Mouse (Mus musculus): ENCODE data around the gene Gse1.
"Not testable (repeated sequence)": the region's sequence is repeated elsewhere in the genome, so short reads cannot be mapped to it uniquely, and the experiment has no call there.

Gene Gse1

DNA sequence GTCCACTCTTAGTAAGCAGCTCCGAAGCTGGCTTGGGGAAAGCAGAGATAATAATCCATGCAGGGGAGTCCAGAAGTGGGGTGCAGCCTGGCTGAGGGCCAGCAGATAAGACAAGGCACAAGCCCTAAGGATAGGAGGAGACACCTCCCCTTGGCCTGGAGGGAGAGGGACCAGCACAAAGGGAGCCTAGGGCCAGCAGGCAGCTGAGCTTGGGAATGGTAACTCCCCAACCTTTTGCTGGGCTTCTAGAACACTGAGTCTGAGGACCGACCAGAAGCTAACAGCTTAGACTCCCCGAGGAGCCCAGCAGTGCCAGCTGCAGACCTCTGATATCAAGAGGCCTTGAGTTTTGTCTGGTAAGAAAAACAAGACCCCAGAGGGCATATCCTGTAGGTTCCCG is 115.9 kb downstream of the Gse1 start:
- no peak for DNase-seq (ENCODE audit: low read depth, low spot score)

- DNase-seq (ENCODE audit: low read depth, low spot score), result no peak
Observed at GRCm38 (mm10) chr8:120344583-120344982, 116.3 kb downstream of the Gse1 start.

- DNase-seq (ENCODE audit: low read depth, low spot score), result no peak
Observed at GRCm38 (mm10) chr8:120347734-120348341, 119.6 kb downstream of the Gse1 start.

DNA sequence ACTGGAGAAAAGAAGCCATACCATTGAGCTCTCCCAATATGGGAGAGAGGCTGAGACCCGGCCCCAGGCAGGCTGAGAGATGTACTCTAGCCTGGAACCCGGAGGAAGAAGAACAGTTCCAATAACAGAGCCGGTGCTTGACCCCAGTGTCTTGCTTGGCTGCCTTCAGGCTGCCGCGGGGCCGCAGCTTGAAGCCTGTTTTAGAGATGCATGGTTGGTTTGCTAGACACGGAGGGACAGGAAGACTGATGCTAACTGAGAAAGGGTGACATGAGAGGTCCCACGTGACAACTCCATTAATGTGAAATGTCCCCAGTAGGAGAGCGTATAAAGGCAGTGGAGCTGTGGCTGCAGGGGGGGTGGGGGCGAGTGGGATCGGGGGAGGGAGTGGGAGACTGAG is 120.7 kb downstream of the Gse1 start:
- no peak for DNase-seq (ENCODE audit: low read depth, low spot score)

GRCm38 (mm10) chr8:120351332-120352071 is 123.2 kb downstream of the Gse1 start:
- no peak for DNase-seq (ENCODE audit: low read depth, low spot score)

GRCm38 (mm10) chr8:120352096-120352495 is 123.8 kb downstream of the Gse1 start:
- DNase-seq (ENCODE audit: low read depth, low spot score), result no peak

GRCm38 (mm10) chr8:120356067-120356466 is 127.8 kb downstream of the Gse1 start:
- no peak for DNase-seq (ENCODE audit: low read depth, low spot score)

- DNase-seq (ENCODE audit: low read depth, low spot score), result no peak
Observed at GRCm38 (mm10) chr8:120357504-120357903, 129.2 kb downstream of the Gse1 start.

- no peak for DNase-seq (ENCODE audit: low read depth, low spot score)
Observed at GRCm38 (mm10) chr8:120361301-120361700, 133.0 kb downstream of the Gse1 start.

DNA sequence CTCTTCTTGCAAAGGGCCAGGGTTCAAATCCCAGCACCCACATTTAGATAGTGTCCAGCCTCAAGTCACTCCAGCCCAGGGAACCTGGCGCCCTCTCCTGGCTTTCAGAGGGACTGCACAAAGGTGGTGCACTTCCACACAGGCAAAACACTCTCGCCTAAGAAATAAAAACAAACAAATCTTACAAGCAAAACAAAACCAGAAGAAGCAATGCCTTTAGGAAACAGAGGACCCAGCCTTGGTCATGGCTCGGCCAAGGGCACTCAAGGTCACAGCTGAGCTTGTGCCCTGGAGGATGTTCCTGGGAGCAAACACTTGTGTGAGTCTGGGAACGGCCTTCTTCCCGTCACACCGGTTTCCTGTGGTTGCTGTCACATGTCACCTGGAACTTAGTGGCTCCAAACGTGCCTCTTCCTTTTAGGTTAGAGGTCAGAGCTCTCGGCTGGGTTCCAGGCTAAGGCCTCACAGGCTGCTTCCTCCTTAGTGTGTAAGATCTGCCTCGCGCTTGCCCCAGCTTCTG is 135.4 kb downstream of the Gse1 start:
- no peak for DNase-seq (ENCODE audit: low read depth, low spot score)

GRCm38 (mm10) chr8:120364093-120364725 is 136.0 kb downstream of the Gse1 start:
- no peak for DNase-seq (ENCODE audit: low read depth, low spot score)

GRCm38 (mm10) chr8:120366840-120367239 is 138.6 kb downstream of the Gse1 start:
- no peak for DNase-seq (ENCODE audit: low read depth, low spot score)

- not testable (repeated sequence) for DNase-seq (ENCODE audit: low read depth, low spot score)
Observed at GRCm38 (mm10) chr8:120368191-120368590, 139.9 kb downstream of the Gse1 start.

DNA sequence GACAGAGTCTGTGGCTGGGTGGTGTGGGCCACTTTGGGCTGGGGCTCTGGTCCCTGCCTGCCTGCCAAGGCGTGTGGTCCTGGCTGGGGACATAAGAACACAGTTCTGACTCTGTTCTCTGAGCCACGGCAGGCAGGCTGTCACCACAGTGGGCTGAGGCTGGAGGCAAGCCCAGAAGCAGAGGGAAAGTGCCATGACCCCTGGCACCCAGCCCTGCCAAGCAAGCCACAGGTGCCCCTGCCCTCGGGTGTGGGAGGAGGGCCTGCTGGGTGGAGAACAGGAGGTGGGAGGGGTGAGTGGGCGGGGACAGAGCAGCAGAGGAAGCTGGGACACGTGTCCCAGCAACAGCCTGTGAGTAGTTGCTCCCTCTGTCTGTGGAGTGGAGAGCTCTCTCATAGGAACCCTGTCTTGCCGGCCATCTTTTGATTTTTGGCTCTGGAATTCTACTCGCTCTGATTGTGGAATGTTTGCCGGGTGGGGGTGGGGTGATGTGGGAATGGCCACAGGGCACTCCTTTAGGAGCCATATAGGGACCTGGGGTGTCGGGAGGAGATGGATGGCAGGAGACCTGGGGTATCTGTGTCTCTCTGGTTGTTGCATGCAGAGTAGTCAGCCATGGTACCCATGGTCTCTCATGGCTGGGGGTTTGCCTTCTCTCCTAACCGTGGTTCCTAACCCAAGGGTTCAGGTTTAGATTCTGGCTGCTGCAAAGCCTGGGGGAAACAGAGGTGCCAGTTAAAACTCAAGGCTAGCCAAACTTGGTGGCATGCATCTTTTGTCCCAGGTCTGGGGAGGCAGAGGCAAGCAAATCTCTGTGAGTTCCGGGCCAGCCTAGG is 140.8 kb downstream of the Gse1 start:
- DNase-seq (ENCODE audit: low read depth, low spot score), result peak; percentile 83

- peak; percentile 61 for DNase-seq (ENCODE audit: low read depth, low spot score)
Observed at GRCm38 (mm10) chr8:120369956-120370355, 141.7 kb downstream of the Gse1 start.

GRCm38 (mm10) chr8:120370461-120370860 is 142.2 kb downstream of the Gse1 start:
- peak; percentile 51 for DNase-seq (ENCODE audit: low read depth, low spot score)

- no peak for DNase-seq (ENCODE audit: low read depth, low spot score)
Observed at GRCm38 (mm10) chr8:120371146-120371545, 142.9 kb downstream of the Gse1 start.

DNA sequence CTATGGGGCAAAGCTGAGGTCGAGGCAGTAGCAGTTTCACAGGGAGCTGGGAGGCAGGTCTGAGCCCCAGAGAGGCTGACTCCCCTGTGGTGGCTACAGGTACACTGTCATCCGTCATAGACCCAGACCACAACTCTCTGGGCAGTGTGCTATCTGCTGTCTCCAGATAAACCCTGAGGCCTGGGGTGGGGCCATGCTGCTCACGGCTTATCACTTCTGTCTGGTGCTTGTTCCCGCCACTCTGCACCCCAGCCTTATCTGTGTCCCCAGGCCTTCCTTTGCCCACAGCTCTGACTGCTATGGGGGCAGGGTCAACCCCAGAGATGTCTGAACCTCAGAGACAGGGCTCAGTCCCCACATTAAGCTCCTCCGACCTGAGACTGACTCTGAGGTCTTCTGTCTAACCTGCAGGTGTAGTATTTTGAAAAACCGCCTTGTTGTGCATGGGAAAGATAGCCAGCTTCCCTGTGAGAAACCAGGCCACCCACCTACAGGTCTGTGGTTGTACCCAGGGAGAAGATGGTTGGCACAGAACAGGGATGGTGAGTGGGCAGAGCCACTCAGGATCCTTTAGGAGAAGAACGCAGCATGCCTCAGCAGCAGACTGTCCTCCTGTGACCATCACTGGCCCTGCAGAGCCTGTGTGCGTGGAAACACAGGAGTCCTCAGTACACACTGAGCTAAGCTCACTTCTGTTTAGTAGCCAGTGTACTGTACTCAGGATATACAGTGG is 143.6 kb downstream of the Gse1 start:
- peak; percentile 86 for DNase-seq (ENCODE audit: low read depth, low spot score)

DNA sequence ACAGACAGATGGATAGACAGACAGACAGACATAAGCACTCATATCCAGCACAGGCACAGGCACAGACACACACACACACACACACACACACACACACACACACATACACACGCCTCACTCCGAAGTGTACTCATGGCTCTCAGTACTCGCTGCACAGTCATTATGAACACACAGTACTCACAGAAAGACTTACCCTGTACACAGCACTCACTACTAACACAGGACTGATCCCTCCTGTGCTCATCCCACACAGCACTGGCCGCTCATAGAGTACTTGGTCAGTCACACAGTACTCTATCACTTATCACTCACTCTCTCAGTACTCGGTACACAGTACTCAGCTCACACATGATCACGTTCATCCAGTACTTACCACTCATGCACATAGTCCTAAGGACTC is 144.4 kb downstream of the Gse1 start:
- DNase-seq (ENCODE audit: low read depth, low spot score), result peak; percentile 51

DNA sequence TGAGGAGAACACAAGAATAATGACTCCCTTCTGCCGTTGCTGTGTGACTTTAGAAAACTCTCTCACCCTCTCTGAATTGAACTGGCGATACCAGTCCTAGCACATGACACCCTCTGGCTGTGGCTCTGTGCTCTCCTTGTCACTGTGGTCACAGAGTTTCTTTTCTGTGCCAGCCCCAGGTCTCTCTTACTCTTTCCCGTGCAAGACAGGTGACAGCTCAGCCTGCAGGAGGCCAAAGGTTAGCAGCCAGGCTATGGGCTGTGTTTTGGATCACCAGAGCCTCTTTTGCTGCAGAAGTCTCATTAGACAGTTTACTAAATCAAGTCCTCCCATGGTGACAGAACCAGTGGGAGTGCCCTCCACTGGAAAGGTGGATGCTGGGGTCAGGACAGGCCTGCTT is 145.4 kb downstream of the Gse1 start:
- no peak for DNase-seq (ENCODE audit: low read depth, low spot score)

- no peak for DNase-seq (ENCODE audit: low read depth, low spot score)
Observed at GRCm38 (mm10) chr8:120374070-120374469, 145.8 kb downstream of the Gse1 start.

All from c-Kit-negative CD71-positive TER-119-positive erythroid progenitor cells, embryonic 14.5 days (primary cell).